Mouse (Mus musculus): ENCODE results near the gene Frmd4a. TPM values are rescaled to one million over a fixed set of nuclear protein-coding genes. Genes with fewer than 3 reads are reported as not detected.
A peak's percentile ranks its signal among the peaks of the same experiment; 100 is the strongest.

Frmd4a gene
- polyA plus RNA-seq, 1 experiment from 2014 or later: 44.5 TPM

DNA sequence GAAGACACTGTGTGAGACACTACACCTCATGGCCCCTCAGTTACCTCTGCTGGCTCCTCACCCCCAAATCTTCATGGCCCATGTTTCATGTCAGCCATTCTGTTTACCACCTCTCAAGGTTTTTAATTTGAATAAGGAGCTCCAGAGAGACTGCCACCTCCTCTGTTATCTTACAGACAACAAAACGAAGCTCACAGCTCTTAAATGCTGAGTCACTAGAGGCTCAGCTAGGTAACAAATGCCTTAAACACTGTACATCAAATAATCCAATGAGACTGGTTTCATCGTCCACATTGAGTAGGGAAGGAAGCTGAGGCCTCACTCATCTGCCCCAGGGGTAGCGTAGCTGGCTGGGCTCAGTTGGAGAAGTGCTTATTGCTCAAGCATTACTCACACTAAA lies 245.2 kb downstream of the Frmd4a start:
- 86% methylated on average over 3 of the region's 3 CpGs for WGBS

GRCm38 (mm10) chr2:4267377-4267776 lies 249.9 kb downstream of the Frmd4a start:
- WGBS: 94% methylated on average over 7 of the region's 7 CpGs
- no peak overlapping the region for H3K9ac ChIP-seq (ENCODE audit: low read length)
- H3K4me2 ChIP-seq (ENCODE audit: low read depth): no peak overlapping the region
- no peak for DNase-seq (ENCODE audit: low spot score)
- no peak overlapping the region for H3K4me3 ChIP-seq (ENCODE audit: low read depth, low read length)
- H3K9me3 ChIP-seq (ENCODE audit: control insufficient read depth, low read length): no peaks in the 10 kb centered on the region
- no peak overlapping the region for H3K27ac ChIP-seq (ENCODE audit: low read depth, low read length)
- no peaks in the 10 kb centered on the region for H3K4me1 ChIP-seq (ENCODE audit: control insufficient read depth, insufficient read depth, low read length)
- H3K36me3 ChIP-seq (ENCODE audit: control insufficient read depth, insufficient read depth, low read length): no peaks in the 10 kb centered on the region
- H3K27me3 ChIP-seq (ENCODE audit: control insufficient read depth, insufficient read depth, low read length): no peaks in the 10 kb centered on the region
- ATAC-seq (ENCODE audit: insufficient read depth, low FRiP score, low TSS enrichment): no peak

More for the DNA sequence above, 245.2 kb downstream of the Frmd4a start:
- Histone ChIP-seq H3K4me2 (ENCODE audit: low read depth) (no peak overlapping the region), H3K27me3 (ENCODE audit: control insufficient read depth, insufficient read depth, low read length) (no peaks in the 10 kb centered on the region), H3K9ac (ENCODE audit: low read length) (no peak overlapping the region), H3K36me3 (ENCODE audit: control insufficient read depth, insufficient read depth, low read length) (no peaks in the 10 kb centered on the region), H3K4me3 (ENCODE audit: low read depth, low read length) (no peak overlapping the region), H3K27ac (ENCODE audit: low read depth, low read length) (no peak overlapping the region), H3K9me3 (ENCODE audit: control insufficient read depth, low read length) (no peaks in the 10 kb centered on the region), H3K4me1 (ENCODE audit: control insufficient read depth, insufficient read depth, low read length) (no peaks in the 10 kb centered on the region)
- no peak for DNase-seq (ENCODE audit: low spot score)
- no peak for ATAC-seq (ENCODE audit: insufficient read depth, low FRiP score, low TSS enrichment)

DNA sequence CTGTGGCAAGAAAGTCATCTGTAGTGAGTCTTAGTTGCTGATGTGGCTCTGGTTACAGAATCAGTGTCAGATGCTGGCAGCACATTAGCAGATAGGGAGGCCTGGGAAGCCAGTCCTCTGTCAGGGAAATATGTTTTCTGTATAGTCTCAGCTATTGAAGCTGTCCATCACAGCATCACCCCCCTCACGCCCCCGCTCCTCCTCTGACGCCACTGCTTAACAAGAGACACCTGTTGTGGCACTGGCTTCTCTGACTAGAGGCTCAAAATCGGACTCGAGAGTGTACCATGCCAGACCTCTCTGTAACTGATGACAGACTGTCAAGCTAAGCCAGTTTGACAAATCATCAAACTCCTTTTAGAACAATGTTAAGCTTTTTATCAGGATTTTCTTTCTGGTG lies 265.3 kb downstream of the Frmd4a start:
- H3K4me2 ChIP-seq (ENCODE audit: low read depth): no peak overlapping the region
- H3K36me3 ChIP-seq (ENCODE audit: control insufficient read depth, insufficient read depth, low read length): no peaks in the 10 kb centered on the region
- peaks cover 10% of the 10 kb centered on the region for H3K4me1 ChIP-seq (ENCODE audit: control insufficient read depth, insufficient read depth, low read length)
- ATAC-seq (ENCODE audit: insufficient read depth, low FRiP score, low TSS enrichment) (no peak), DNase-seq (ENCODE audit: low spot score) (peak; percentile 28)
- H3K9me3 ChIP-seq (ENCODE audit: control insufficient read depth, low read length): no peaks in the 10 kb centered on the region
- no peaks in the 10 kb centered on the region for H3K27me3 ChIP-seq (ENCODE audit: control insufficient read depth, insufficient read depth, low read length)
- no peak overlapping the region for H3K9ac ChIP-seq (ENCODE audit: low read length)
- H3K27ac ChIP-seq (ENCODE audit: low read depth, low read length): no peak overlapping the region
- WGBS: 72% methylated on average over 5 of the region's 5 CpGs
- H3K4me3 ChIP-seq (ENCODE audit: low read depth, low read length): no peak overlapping the region

GRCm38 (mm10) chr2:4285693-4286291 lies 268.3 kb downstream of the Frmd4a start:
- Histone ChIP-seq H3K27me3 (ENCODE audit: control insufficient read depth, insufficient read depth, low read length) (no peaks in the 10 kb centered on the region), H3K9ac (ENCODE audit: low read length) (no peak overlapping the region), H3K9me3 (ENCODE audit: control insufficient read depth, low read length) (no peaks in the 10 kb centered on the region), H3K4me1 (ENCODE audit: control insufficient read depth, insufficient read depth, low read length) (peaks cover 10% of the 10 kb centered on the region), H3K27ac (ENCODE audit: low read depth, low read length) (no peak overlapping the region), H3K4me2 (ENCODE audit: low read depth) (no peak overlapping the region), H3K4me3 (ENCODE audit: low read depth, low read length) (no peak overlapping the region), H3K36me3 (ENCODE audit: control insufficient read depth, insufficient read depth, low read length) (no peaks in the 10 kb centered on the region)
- WGBS: 19% methylated on average over 4 of the region's 4 CpGs
- no peak for ATAC-seq (ENCODE audit: insufficient read depth, low FRiP score, low TSS enrichment)
- no peak for DNase-seq (ENCODE audit: low spot score)

GRCm38 (mm10) chr2:4286390-4286901 lies 268.9 kb downstream of the Frmd4a start:
- 33% methylated on average over 8 of the region's 8 CpGs for WGBS
- DNase-seq (ENCODE audit: low spot score) (peak; percentile 41), ATAC-seq (ENCODE audit: insufficient read depth, low FRiP score, low TSS enrichment) (no peak)
- H3K4me1 ChIP-seq (ENCODE audit: control insufficient read depth, insufficient read depth, low read length): peaks cover 10% of the 10 kb centered on the region
- H3K4me3 ChIP-seq (ENCODE audit: low read depth, low read length): no peak overlapping the region
- no peaks in the 10 kb centered on the region for H3K9me3 ChIP-seq (ENCODE audit: control insufficient read depth, low read length)
- no peaks in the 10 kb centered on the region for H3K36me3 ChIP-seq (ENCODE audit: control insufficient read depth, insufficient read depth, low read length)
- H3K27me3 ChIP-seq (ENCODE audit: control insufficient read depth, insufficient read depth, low read length): no peaks in the 10 kb centered on the region
- 0 out of 2 replicates have a peak overlapping the region, but pooled peaks have one; percentile 1 for H3K4me2 ChIP-seq (ENCODE audit: low read depth)
- H3K9ac ChIP-seq (ENCODE audit: low read length): no peak overlapping the region
- H3K27ac ChIP-seq (ENCODE audit: low read depth, low read length): no peak overlapping the region

DNA sequence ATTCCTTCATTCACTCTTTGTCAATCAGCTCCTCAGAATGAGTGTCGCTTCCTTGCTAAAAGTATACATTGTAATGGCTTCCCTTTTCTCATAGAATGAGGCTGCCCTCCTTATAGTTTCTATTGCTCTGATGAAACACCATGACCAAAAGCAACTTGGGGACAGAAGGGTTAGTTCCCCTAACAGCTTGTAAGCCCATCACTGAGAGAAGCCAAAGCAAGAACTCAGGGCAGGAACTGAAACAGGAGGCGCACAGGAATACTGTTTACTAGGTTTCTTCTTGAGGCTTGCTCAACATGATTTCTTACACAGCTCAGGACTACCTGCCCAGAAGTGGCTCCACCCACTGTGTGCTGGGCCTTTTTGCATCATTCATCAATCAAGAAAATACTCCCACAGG lies 273.0 kb downstream of the Frmd4a start:
- WGBS: 96% methylated on average over 2 of the region's 2 CpGs
- no peak overlapping the region for H3K4me3 ChIP-seq (ENCODE audit: low read depth, low read length)
- DNase-seq (ENCODE audit: low spot score): no peak
- peaks cover 10% of the 10 kb centered on the region for H3K4me1 ChIP-seq (ENCODE audit: control insufficient read depth, insufficient read depth, low read length)
- H3K27ac ChIP-seq (ENCODE audit: low read depth, low read length): no peak overlapping the region
- no peak for ATAC-seq (ENCODE audit: insufficient read depth, low FRiP score, low TSS enrichment)
- H3K9me3 ChIP-seq (ENCODE audit: control insufficient read depth, low read length): no peaks in the 10 kb centered on the region
- no peak overlapping the region for H3K4me2 ChIP-seq (ENCODE audit: low read depth)
- H3K27me3 ChIP-seq (ENCODE audit: control insufficient read depth, insufficient read depth, low read length): no peaks in the 10 kb centered on the region
- H3K36me3 ChIP-seq (ENCODE audit: control insufficient read depth, insufficient read depth, low read length): no peaks in the 10 kb centered on the region
- no peak overlapping the region for H3K9ac ChIP-seq (ENCODE audit: low read length)

DNA sequence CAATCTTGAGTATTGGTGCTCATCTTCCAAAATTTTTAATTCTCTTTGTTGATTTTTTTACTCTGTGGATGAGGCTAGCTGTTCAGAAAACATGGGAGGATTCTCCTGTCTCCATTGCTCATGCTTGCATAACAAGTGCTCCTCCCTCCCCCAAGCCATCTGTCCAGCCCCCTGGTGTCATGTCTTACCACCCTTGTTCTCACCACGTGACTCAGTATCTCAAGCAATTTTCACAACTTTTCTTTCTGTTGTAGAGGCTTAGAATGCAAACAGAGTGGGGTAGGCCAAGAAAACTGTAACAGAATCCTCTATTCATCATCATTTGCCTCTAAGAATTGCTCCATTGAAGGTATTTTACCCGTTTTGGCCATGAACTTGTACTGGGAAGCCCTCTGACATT lies 273.6 kb downstream of the Frmd4a start:
- Histone ChIP-seq H3K4me1 (ENCODE audit: control insufficient read depth, insufficient read depth, low read length) (peaks cover 9% of the 10 kb centered on the region), H3K27ac (ENCODE audit: low read depth, low read length) (no peak overlapping the region), H3K4me2 (ENCODE audit: low read depth) (no peak overlapping the region), H3K9ac (ENCODE audit: low read length) (no peak overlapping the region), H3K27me3 (ENCODE audit: control insufficient read depth, insufficient read depth, low read length) (no peaks in the 10 kb centered on the region), H3K36me3 (ENCODE audit: control insufficient read depth, insufficient read depth, low read length) (no peaks in the 10 kb centered on the region), H3K9me3 (ENCODE audit: control insufficient read depth, low read length) (no peaks in the 10 kb centered on the region), H3K4me3 (ENCODE audit: low read depth, low read length) (no peak overlapping the region)
- no peak for ATAC-seq (ENCODE audit: insufficient read depth, low FRiP score, low TSS enrichment)
- no peak for DNase-seq (ENCODE audit: low spot score)
- 66% methylated on average over 2 of the region's 2 CpGs for WGBS

- no peaks in the 10 kb centered on the region for H3K36me3 ChIP-seq (ENCODE audit: control insufficient read depth, insufficient read depth, low read length)
- H3K4me1 ChIP-seq (ENCODE audit: control insufficient read depth, insufficient read depth, low read length): peaks cover 4% of the 10 kb centered on the region; the same call in 1 of the 2 replicates
- H3K4me3 ChIP-seq (ENCODE audit: low read depth, low read length): no peak overlapping the region
- ATAC-seq (ENCODE audit: insufficient read depth, low FRiP score, low TSS enrichment) (no peak), DNase-seq (ENCODE audit: low spot score) (no peak)
- no peaks in the 10 kb centered on the region for H3K9me3 ChIP-seq (ENCODE audit: control insufficient read depth, low read length)
- H3K4me2 ChIP-seq (ENCODE audit: low read depth): no peak overlapping the region
- H3K27me3 ChIP-seq (ENCODE audit: control insufficient read depth, insufficient read depth, low read length): no peaks in the 10 kb centered on the region
- H3K27ac ChIP-seq (ENCODE audit: low read depth, low read length): no peak overlapping the region
- WGBS: 89% methylated on average over 3 of the region's 3 CpGs
- H3K9ac ChIP-seq (ENCODE audit: low read length): no peak overlapping the region
Observed at GRCm38 (mm10) chr2:4291671-4292070, 274.2 kb downstream of the Frmd4a start.

DNA sequence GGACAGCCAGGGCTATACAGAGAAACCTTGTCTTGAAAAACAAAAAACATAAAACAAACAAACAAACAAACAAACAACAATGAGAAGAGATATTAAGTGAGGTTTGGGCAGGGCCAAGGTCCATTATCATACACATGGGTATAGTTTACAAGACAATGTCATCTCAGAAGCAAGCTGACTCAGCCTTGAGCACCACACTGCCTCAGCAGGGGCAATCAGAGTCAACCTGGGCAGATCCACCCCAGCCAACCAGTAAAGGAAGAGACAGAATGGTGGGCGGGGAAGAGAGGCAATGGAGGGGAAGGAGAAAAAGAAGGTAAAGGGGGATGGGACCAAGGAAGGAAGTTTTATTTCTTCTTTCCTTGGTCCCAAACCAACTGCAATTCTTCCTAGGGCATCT lies 276.2 kb downstream of the Frmd4a start:
- 84% methylated on average over 1 of the region's 1 CpGs for WGBS
- Histone ChIP-seq H3K27ac (ENCODE audit: low read depth, low read length) (no peak overlapping the region), H3K27me3 (ENCODE audit: control insufficient read depth, insufficient read depth, low read length) (no peaks in the 10 kb centered on the region), H3K4me3 (ENCODE audit: low read depth, low read length) (no peak overlapping the region), H3K9ac (ENCODE audit: low read length) (no peak overlapping the region), H3K4me2 (ENCODE audit: low read depth) (no peak overlapping the region), H3K4me1 (ENCODE audit: control insufficient read depth, insufficient read depth, low read length) (peaks cover 11% of the 10 kb centered on the region), H3K9me3 (ENCODE audit: control insufficient read depth, low read length) (no peaks in the 10 kb centered on the region), H3K36me3 (ENCODE audit: control insufficient read depth, insufficient read depth, low read length) (no peaks in the 10 kb centered on the region)
- DNase-seq (ENCODE audit: low spot score) (no peak), ATAC-seq (ENCODE audit: insufficient read depth, low FRiP score, low TSS enrichment) (no peak)

Data from neural tube, embryonic 11.5 days (tissue).